Mouse (Mus musculus): ENCODE data around the gene Gcm1. TPM values are rescaled to one million over a fixed set of nuclear protein-coding genes. Genes with fewer than 3 reads are reported as not detected.

Gene Gcm1
- polyA plus RNA-seq, 1 experiment from 2014 or later, result 0.25 TPM

- DNase-seq (ENCODE audit: low spot score), result peak; percentile 70
These were observed 49.2 kb downstream of the Gcm1 start for GRCm38 (mm10) chr9:78100956-78101355.

- DNase-seq (ENCODE audit: low spot score), result peak; percentile 57
These were observed 49.7 kb downstream of the Gcm1 start for GRCm38 (mm10) chr9:78101431-78101830.

GRCm38 (mm10) chr9:78103965-78104560 is 52.3 kb downstream of the Gcm1 start:
- no peak for DNase-seq (ENCODE audit: low spot score)

GRCm38 (mm10) chr9:78104973-78105372 is 53.2 kb downstream of the Gcm1 start:
- DNase-seq (ENCODE audit: low spot score), result no peak

- DNase-seq (ENCODE audit: low spot score), result no peak
These were observed 53.8 kb downstream of the Gcm1 start for GRCm38 (mm10) chr9:78105501-78105932.

- no peak for DNase-seq (ENCODE audit: low spot score)
These were observed 55.1 kb downstream of the Gcm1 start for GRCm38 (mm10) chr9:78106821-78107220.

GRCm38 (mm10) chr9:78107582-78107911 is 55.8 kb downstream of the Gcm1 start:
- no peak for DNase-seq (ENCODE audit: low spot score)

- DNase-seq (ENCODE audit: low spot score), result peak; percentile 89
These were observed 56.4 kb downstream of the Gcm1 start for GRCm38 (mm10) chr9:78107912-78108795.

- DNase-seq (ENCODE audit: low spot score), result peak; percentile 95
These were observed 57.1 kb downstream of the Gcm1 start, which contains the start of the genes Fbxo9 and Ick for GRCm38 (mm10) chr9:78108796-78109239. TSS of gene Fbxo9 (minus strand) at chr9:78109065. TSS of gene Ick (plus strand) at chr9:78109192.

GRCm38 (mm10) chr9:78109656-78110055 is 57.9 kb downstream of the Gcm1 start:
- peak; percentile 15 for DNase-seq (ENCODE audit: low spot score)

- DNase-seq (ENCODE audit: low spot score), result no peak
These were observed 59.7 kb downstream of the Gcm1 start for GRCm38 (mm10) chr9:78111456-78111855.

- peak; percentile 91 for DNase-seq (ENCODE audit: low spot score)
These were observed 61.2 kb downstream of the Gcm1 start for GRCm38 (mm10) chr9:78112770-78113537.

- no peak for DNase-seq (ENCODE audit: low spot score)
These were observed 61.8 kb downstream of the Gcm1 start for GRCm38 (mm10) chr9:78113538-78113885.

Other genes starting within 250 kb of the Gcm1 start
- gene Elovl5, start 134.6 kb upstream of the Gcm1 start, polyA plus RNA-seq (2015; fragmentation: Nextera tagmentation; extraction: Ambion mirVana), result 81.3 and 89.8 TPM in 2 replicates
- gene Fbxo9, start 57.1 kb downstream of the Gcm1 start, polyA plus RNA-seq (2015; fragmentation: Nextera tagmentation; extraction: Ambion mirVana), result 53.8 and 60.6 TPM in 2 replicates
- gene Ick, start 57.3 kb downstream of the Gcm1 start, polyA plus RNA-seq (2015; fragmentation: Nextera tagmentation; extraction: Ambion mirVana), result 14.7 and 14.9 TPM in 2 replicates
- 49.5 and 53.9 TPM in 2 replicates for gene Gsta4, start 130.8 kb downstream of the Gcm1 start, polyA plus RNA-seq (2015; fragmentation: Nextera tagmentation; extraction: Ambion mirVana)
- 0.59 and 0.68 TPM in 2 replicates for gene Gsta1, start 178.7 kb downstream of the Gcm1 start, polyA plus RNA-seq (2015; fragmentation: Nextera tagmentation; extraction: Ambion mirVana)
- gene Gm3776, start 205.2 kb downstream of the Gcm1 start, polyA plus RNA-seq (2015; fragmentation: Nextera tagmentation; extraction: Ambion mirVana), result 0.24 TPM in 1 of 2 replicates, not detected in the other
- not detected in 2 replicates for gene Gm10639, start 238.0 kb downstream of the Gcm1 start, polyA plus RNA-seq (2015; fragmentation: Nextera tagmentation; extraction: Ambion mirVana)

All from thymus, postnatal 0 days (tissue).